Mouse (Mus musculus): ENCODE measurements at regions not wholly inside any gene's neighbourhood (a gene's known extent, or its start where the extent isn't known, plus 50 kb on each side); places are given as distances from the start of the nearest gene placed in this dataset.
"Not testable (repeated sequence)": the region's sequence is repeated elsewhere in the genome, so short reads cannot be mapped to it uniquely, and the experiment has no call there.

- in situ Hi-C loops (cut with MboI, MseI), result no loop called here
These were observed 611.9 kb downstream of the A830018L16Rik start for GRCm38 (mm10) chr1:12025791-12026190.

- in situ Hi-C loops (cut with MboI, MseI), result no loop called here
These were observed 613.5 kb downstream of the A830018L16Rik start for GRCm38 (mm10) chr1:12027442-12027841.

GRCm38 (mm10) chr1:12028074-12028473 is 614.2 kb downstream of the A830018L16Rik start:
- in situ Hi-C loops (cut with MboI, MseI), result no loop called here

- in situ Hi-C loops (cut with MboI, MseI), result no loop called here
These were observed 638.1 kb downstream of the A830018L16Rik start for GRCm38 (mm10) chr1:12051931-12052482.

- in situ Hi-C loops (cut with MboI, MseI), result no loop called here
These were observed 642.1 kb downstream of the A830018L16Rik start for GRCm38 (mm10) chr1:12055865-12056560.

GRCm38 (mm10) chr1:12065016-12065513 is 651.2 kb downstream of the A830018L16Rik start:
- in situ Hi-C loops (cut with MboI, MseI), result no loop called here

- in situ Hi-C loops (cut with MboI, MseI), result no loop called here
These were observed 678.9 kb downstream of the A830018L16Rik start for GRCm38 (mm10) chr1:12092564-12093504.

- in situ Hi-C loops (cut with MboI, MseI), result no loop called here
These were observed 701.3 kb downstream of the A830018L16Rik start for GRCm38 (mm10) chr1:12115041-12115828.

GRCm38 (mm10) chr1:12117083-12117482 is 703.2 kb downstream of the A830018L16Rik start:
- in situ Hi-C loops (cut with MboI, MseI), result no loop called here

- in situ Hi-C loops (cut with MboI, MseI), result no loop called here
These were observed 707.0 kb downstream of the A830018L16Rik start for GRCm38 (mm10) chr1:12120926-12121325.

- in situ Hi-C loops (cut with MboI, MseI), result not testable (repeated sequence)
These were observed 712.7 kb downstream of the A830018L16Rik start for GRCm38 (mm10) chr1:12126611-12127010.

GRCm38 (mm10) chr1:12170503-12170902 is 756.6 kb downstream of the A830018L16Rik start:
- in situ Hi-C loops (cut with MboI, MseI), result no loop called here

- in situ Hi-C loops (cut with MboI, MseI), result no loop called here
These were observed 775.8 kb downstream of the A830018L16Rik start for GRCm38 (mm10) chr1:12189646-12190233.

- in situ Hi-C loops (cut with MboI, MseI), result no loop called here
These were observed 778.7 kb downstream of the A830018L16Rik start for GRCm38 (mm10) chr1:12192588-12192987.

- in situ Hi-C loops (cut with MboI, MseI), result no loop called here
These were observed 817.2 kb downstream of the A830018L16Rik start for GRCm38 (mm10) chr1:12231089-12231488.

- in situ Hi-C loops (cut with MboI, MseI), result no loop called here
These were observed 828.2 kb downstream of the A830018L16Rik start for GRCm38 (mm10) chr1:12242090-12242489.

GRCm38 (mm10) chr1:12282493-12282892 is 868.6 kb downstream of the A830018L16Rik start:
- in situ Hi-C loops (cut with MboI, MseI), result no loop called here

GRCm38 (mm10) chr1:12285551-12285950 is 871.6 kb downstream of the A830018L16Rik start:
- in situ Hi-C loops (cut with MboI, MseI), result no loop called here

GRCm38 (mm10) chr1:12286026-12286425 is 872.1 kb downstream of the A830018L16Rik start:
- in situ Hi-C loops (cut with MboI, MseI), result no loop called here

GRCm38 (mm10) chr1:12288521-12288920 is 874.6 kb downstream of the A830018L16Rik start:
- in situ Hi-C loops (cut with MboI, MseI), result no loop called here

- in situ Hi-C loops (cut with MboI, MseI), result no loop called here
These were observed 877.9 kb downstream of the A830018L16Rik start for GRCm38 (mm10) chr1:12291787-12292186.
